Mouse (Mus musculus): Measurements from ENCODE around the gene Creld1.

GRCm38 (mm10) chr6:113478906-113479305 lies 4.2 kb upstream of the Creld1 start:
- TF ChIP-seq GATA1 (IDR thresholded peaks at IDR 0.05; ENCODE audit: low read length) (no peak), TAL1 (IDR thresholded peaks at IDR 0.05; ENCODE audit: low read length) (no peak)
